Mouse (Mus musculus): ENCODE results near the gene Selenbp2. TPM values are rescaled to one million over a fixed set of nuclear protein-coding genes. Genes with fewer than 3 reads are reported as not detected.
"Not testable (repeated sequence)": the region's sequence is repeated elsewhere in the genome, so short reads cannot be mapped to it uniquely, and the experiment has no call there.

Selenbp2 gene
- total RNA-seq (2021), result 1 to 10 TPM in 1 of 2 experiments, under 1 TPM in 1; 0.89 to 3.0 TPM
- long read RNA-seq, experiment 1, result 0 reads
- long read RNA-seq, experiment 2, result 0 reads

GRCm38 (mm10) chr3:94693329-94693825, at the start of gene Selenbp2:
Gene Selenbp2, plus strand, starts transcription at chr3:94693556.
- no peak within 1 kb of the TSS for H3K4me3 ChIP-seq
- H3K27ac ChIP-seq, result no peak within 1 kb of the TSS
- DNase-seq, result no peak
- intact Hi-C loops (cut with DNase I), result no loop called here
- no peak for TF ChIP-seq CTCF (IDR thresholded peaks at IDR 0.05)

GRCm38 (mm10) chr3:94648755-94649590, 44.4 kb upstream of the Selenbp2 start:
- no peak overlapping the region for H3K4me3 ChIP-seq
- H3K27ac ChIP-seq, result no peak overlapping the region
- intact Hi-C loops (cut with DNase I), result loop anchor here (10.0 kb wide), 1 partner anchor 86 kb away; no protein-coding TSS in a partner anchor
- TF ChIP-seq CTCF (IDR thresholded peaks at IDR 0.05), result no peak
- DNase-seq, result no peak

GRCm38 (mm10) chr3:94650409-94650808, 42.9 kb upstream of the Selenbp2 start:
- H3K4me3 ChIP-seq, result no peak overlapping the region
- no peak for DNase-seq
- no peak overlapping the region for H3K27ac ChIP-seq
- intact Hi-C loops (cut with DNase I), result no loop called here
- TF ChIP-seq CTCF (IDR thresholded peaks at IDR 0.05), result no peak

GRCm38 (mm10) chr3:94653967-94654366, 39.4 kb upstream of the Selenbp2 start:
- intact Hi-C loops (cut with DNase I); DNase-seq; H3K4me3 ChIP-seq: not testable (repeated sequence)

GRCm38 (mm10) chr3:94657852-94658739, 35.3 kb upstream of the Selenbp2 start:
- intact Hi-C loops (cut with DNase I); DNase-seq; H3K27ac ChIP-seq: not testable (repeated sequence)
- peak overlapping the region; percentile 65 for H3K4me3 ChIP-seq

More at GRCm38 (mm10) chr3:94653967-94654366, 39.4 kb upstream of the Selenbp2 start:
- H3K27ac ChIP-seq, result not testable (repeated sequence)

GRCm38 (mm10) chr3:94658740-94659095, 34.6 kb upstream of the Selenbp2 start, which contains the start of gene Tuft1:
Gene Tuft1, minus strand, starts transcription at chr3:94658872.
- intact Hi-C loops (cut with DNase I); H3K27ac ChIP-seq: not testable (repeated sequence)
- peak; percentile 73 for DNase-seq
- peak within 1 kb of the TSS; percentile 65 for H3K4me3 ChIP-seq

- H3K4me3 ChIP-seq, result peak overlapping the region; percentile 31
- intact Hi-C loops (cut with DNase I); H3K27ac ChIP-seq; DNase-seq: not testable (repeated sequence)
These were observed 34.1 kb upstream of the Selenbp2 start for GRCm38 (mm10) chr3:94659142-94659748.

- DNase-seq, H3K4me3 ChIP-seq, H3K27ac ChIP-seq: not testable (repeated sequence)
- intact Hi-C loops (cut with DNase I), result loop anchor here (10.0 kb wide), 1 partner anchor 296 kb away; the partner anchor contains the start of gene C2cd4d
These were observed 32.5 kb upstream of the Selenbp2 start for GRCm38 (mm10) chr3:94660841-94661240.

- TF ChIP-seq CTCF (IDR thresholded peaks at IDR 0.05), result peak; percentile 39
- intact Hi-C loops (cut with DNase I), result loop anchor here (10.0 kb wide), 1 partner anchor 300 kb away; the partner anchor contains the start of gene C2cd4d
- not testable (repeated sequence) for DNase-seq, H3K27ac ChIP-seq, H3K4me3 ChIP-seq
These were observed 28.1 kb upstream of the Selenbp2 start for GRCm38 (mm10) chr3:94665060-94665802.

- not testable (repeated sequence) for DNase-seq, H3K27ac ChIP-seq, H3K4me3 ChIP-seq
- intact Hi-C loops (cut with DNase I), result loop anchor here (10.0 kb wide), 1 partner anchor 301 kb away; the partner anchor contains the start of gene C2cd4d
These were observed 27.5 kb upstream of the Selenbp2 start for GRCm38 (mm10) chr3:94665896-94666295.

- DNase-seq; intact Hi-C loops (cut with DNase I); H3K27ac ChIP-seq; H3K4me3 ChIP-seq: not testable (repeated sequence)
These were observed 18.3 kb upstream of the Selenbp2 start for GRCm38 (mm10) chr3:94675101-94675500.

All from gastrocnemius, adult 2 months (tissue).